Mouse (Mus musculus) kidney, postnatal 4 days (tissue): Measurements from ENCODE around the gene Atp1a1.

ENCODE experiments used
- DNase-seq, 2 experiments: peaks; one replicate each; pipeline ENCODE4 v3.0.0; 2021; ENCODE audit warnings: mixed read lengths in 2 of 2

The Atp1a1 gene

DNA sequence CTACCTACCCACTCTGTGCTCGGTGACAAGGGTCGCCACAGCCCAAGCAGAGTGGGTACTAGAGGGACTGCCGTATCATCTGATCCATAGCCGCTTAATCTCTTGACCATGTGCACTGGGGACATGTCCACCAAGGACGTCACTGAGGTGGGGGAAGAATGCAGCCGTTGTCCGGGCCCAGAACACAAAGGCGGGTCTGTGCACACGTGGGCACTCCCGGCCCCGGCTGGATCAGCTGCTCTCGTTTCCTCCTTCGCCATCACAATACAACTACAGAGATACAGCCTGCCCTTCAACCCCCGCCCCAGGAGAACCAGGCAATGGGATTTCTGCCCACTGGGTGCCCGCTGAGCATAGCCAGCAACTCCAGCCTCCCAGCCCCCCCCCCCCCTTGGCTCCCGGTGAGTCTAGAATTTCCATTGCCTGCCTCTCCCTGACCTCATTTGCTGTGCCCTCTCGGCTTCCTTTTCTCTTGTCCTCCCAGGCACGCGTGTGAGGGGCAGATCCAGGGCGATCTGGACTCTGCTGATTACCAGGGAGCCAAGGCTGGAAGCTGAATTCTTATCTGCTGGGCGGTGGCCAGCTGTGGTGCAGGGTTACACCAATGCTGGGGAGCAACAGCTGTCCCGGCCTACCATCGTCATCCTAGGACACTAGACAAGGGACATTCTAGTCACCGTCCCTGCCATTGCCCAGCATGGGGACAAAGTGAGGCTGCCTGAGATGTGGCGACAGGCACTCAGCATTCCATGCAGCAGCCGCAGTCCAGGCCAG, 52.8 kb downstream of the Atp1a1 start:
- peak; percentile 26 to 39 for DNase-seq

DNA sequence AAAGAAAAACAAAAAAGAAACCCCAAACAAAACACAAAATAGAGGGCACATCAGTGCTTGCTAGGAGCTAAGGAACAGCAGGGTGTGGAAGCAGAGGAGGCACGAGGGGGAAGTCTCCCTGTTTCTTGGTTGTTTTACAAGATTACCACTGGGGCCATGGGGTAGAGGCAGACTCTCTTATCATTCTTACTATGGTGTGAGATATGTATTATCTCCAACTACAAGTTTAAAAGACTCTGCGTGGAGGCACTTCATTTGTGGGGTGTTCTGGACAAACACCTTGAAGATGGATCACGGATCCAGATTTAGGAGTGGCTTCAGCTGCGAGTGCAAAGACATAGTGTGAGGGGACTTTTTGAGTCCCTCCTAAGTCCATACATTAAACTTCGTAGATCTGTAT, 54.7 kb downstream of the Atp1a1 start:
- DNase-seq, result no peak

DNA sequence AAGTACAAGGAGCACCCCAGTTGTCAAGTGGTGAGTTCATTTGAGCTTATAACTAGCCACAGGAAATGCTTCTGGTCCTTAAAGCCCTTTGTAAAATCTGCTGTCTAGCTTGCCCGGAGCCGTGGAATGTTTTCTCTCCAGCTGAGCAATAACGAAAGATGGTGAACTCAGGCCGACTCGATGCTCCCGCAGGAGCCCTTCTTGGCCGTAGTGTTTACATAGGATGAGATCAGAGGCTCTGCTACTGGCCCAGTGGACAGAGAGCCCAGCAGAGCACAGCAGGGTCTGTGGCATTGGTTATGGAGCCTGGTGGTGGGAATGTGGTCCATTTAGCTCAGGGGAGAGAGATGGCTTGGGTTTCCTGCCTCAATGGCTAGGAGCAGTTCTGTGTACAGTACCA, 60.4 kb downstream of the Atp1a1 start:
- DNase-seq, result peak; percentile 28 to 51

DNA sequence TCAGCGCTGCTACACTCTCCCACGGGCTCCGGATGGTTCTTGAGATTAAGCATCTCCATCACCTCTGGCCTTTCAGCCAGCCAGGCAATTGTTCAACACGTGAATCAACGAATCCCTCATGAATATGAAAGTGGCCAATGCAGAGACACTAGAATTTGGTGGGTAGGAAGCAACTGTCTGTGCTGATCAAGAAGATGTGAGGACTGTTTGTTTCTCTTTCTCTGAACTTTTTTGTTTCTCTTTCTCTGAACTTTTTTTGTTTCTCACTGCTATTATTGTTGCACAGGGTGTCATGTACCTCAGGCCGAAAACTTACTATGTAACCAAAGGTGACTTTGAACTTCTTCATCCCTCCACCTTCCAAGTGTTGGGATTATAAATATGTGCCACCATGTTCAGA, 62.9 kb downstream of the Atp1a1 start:
- no peak for DNase-seq

DNA sequence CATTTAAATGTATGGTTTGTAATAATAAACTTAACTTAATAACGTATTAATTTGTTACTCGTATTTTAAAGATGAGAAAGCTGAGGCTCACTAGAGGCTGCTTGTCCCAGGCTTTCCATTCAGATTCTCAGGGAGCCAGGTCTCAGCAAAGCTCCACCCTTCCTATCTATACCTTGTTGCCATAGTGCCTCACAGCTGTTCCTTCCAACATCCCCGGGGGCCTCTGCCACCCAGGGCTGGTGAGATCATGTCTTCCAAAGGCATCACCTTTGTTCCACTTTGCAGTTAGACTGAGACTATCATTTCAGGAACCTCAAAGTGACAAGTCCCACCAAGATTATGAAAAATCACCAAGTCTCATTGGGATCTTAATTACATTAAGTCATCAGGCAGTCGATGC, 63.9 kb downstream of the Atp1a1 start:
- no peak for DNase-seq

DNA sequence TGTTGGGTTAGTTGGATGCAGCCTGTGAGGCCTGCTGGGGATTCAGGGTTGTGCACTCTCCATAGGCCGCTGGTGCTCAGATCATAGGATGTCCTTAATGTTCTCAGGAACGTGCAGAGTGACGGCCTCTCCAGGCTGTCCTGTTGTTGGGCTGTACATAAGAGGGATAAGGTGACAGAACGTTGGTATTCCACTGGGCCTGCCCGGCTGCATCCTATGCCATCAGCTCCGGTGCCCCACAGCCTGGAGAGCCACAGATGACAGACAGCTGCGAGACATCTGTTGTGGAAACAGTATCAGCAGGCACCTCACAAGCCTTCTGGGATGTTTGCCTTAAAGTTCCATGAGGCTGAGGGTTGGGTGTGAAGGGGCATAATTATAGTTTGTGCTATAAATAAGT, 68.2 kb downstream of the Atp1a1 start:
- DNase-seq, result no peak

DNA sequence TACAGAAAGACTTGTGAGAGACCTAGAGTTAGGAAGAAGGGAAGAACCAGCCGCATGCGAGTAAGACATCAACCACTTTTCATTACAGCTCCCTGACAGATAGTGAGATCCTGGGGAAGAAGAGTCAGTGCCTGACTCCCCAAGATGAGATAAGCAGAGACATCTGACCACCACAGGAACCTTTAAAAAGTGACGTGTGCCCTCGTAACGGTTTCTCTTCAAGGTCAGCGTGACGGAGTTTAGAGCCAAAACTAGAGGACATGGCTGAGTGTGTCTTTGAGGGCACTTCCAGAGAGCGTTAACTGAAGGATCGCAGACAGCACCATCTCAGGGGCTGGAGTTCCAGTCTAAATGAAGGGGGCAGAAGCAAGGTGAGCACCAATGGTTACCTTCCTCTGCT, 70.2 kb downstream of the Atp1a1 start:
- DNase-seq, result no peak

DNA sequence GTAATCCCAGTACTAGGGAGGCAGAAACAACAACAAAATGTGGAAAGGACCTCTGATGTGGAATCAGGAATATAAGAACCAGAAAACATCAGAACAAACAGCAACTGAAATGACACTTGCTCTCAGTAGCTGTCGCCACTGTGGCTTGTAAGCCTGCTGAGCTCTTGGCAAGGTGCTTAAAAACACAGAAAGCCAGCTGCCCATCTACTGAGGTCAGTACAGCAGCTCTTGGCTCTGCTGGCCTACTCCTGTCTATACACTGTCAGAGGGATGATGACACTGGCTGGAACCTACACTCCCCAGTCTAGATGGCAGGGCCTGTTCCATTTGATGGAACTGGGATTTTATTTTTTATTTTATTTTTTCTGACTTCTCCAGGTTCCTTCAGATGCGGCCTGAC, 71.1 kb downstream of the Atp1a1 start:
- no peak for DNase-seq

DNA sequence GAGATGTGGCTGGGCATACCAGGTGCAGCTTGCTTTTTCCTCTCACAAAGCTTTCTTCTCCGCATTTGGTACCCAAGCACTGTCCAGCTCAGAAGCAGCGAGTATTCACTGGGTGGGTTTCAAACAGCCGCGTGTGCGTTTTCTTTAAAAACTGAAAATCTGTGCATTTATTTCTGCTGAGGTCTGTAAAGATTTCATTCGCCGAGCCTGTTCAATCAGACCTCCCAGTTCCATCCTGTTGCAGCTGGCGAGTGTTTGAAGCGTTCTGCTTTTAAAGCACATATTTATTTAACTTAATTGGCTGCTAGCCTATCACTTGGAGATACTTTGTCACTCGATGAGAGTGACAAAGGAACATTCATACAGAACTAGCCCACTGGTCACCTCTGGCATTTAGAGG, 73.6 kb downstream of the Atp1a1 start:
- no peak for DNase-seq

DNA sequence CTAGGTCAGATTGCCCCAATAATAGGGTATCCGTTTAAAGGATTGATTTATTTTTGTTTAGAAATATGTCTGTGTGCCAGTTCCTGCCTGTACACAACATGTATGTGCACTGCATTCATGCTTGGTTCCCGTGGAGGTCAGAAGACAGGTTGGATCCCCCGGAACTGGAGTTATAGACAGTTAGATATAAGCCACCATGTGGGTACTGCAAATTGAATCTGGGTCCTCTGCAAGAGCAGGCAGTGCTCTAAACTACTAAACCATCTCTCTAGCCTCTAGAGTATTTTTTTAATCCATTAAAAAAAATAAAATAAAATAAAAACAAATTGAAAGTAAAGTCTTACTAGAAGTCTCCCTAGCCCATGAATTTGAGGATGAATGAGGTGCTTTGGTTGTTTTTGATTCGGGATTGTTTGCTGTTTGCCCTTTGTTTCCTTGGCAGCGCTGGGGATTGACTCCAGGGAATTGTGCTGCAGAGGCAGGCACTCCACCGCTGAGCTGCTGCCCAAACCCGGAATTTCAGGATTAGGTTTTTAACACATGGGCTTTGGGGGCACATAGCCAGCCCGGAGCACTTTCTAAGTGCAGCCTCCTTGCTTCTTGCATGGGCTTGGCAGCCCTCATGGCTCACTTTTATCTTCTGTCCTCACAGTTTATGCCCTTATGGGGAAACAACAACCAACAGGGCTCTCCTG, 75.4 kb downstream of the Atp1a1 start:
- DNase-seq, result no peak

DNA sequence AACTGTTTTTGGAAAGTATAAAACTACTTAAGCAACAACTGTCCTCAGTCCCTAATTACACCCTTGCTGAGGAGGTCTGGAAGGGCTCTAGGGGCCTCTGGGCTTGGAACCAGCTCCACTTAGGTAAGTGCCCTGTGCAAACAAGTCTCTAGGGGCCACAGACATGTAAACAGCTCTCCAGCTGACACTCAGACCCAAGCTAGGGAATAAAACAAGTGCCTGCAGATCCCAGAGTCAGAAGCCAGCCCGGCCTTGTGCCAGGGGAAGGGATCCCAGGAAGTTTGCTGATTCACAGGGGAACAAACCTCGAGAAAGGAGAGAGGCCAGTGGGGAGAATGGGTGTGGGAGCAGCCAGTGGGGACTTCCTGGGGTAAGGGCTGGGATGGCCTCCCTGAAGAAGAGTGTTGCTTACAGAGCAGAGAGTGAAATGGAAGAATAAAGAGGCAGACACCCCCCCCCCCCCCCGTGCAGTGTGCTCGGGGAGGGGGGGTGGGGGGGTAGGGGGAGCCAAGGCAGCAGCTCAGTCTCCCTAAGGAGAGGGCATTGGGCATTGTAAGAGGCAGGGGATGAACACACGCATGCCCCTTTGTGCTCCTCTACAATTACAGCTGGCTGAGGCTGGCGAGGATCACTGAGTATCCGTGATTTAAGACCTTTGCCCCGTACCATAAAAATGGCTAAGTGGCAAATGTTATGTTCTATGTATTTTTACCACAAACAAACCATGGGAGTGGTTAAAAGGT, 76.2 kb downstream of the Atp1a1 start:
- DNase-seq, result no peak

DNA sequence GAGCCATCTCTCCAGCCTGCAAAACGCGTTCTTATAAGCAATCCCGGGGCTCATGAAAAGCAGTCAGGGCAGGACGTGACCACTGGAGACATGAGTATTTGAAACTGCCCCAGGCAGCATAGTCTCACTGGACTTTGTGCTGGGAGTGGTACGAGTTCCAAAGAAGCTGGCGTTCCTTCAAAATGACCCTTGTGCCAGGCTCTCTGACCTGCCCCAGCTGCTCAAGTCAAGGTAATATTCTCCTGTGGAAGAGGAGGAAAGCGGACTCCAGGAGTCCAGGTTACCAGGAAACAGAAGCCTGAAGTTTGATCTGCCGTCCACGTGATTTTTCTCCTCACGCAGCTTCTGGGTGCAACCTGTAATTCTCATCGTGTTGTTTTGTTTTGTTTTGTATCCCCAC, 77.9 kb downstream of the Atp1a1 start:
- DNase-seq, result peak in 1 of 2 experiments; percentile 55
